Mouse (Mus musculus) heart, embryonic 14.5 days (tissue): ENCODE measurements at regions not wholly inside any gene's neighbourhood (a gene's known extent, or its start where the extent isn't known, plus 50 kb on each side); places are given as distances from the start of the nearest gene placed in this dataset.
A peak's percentile ranks its signal among the peaks of the same experiment; 100 is the strongest.

Source experiments
- ATAC-seq: fragments of 200-750 bp; cut with Nextera tagmentation; 2 replicates; pipeline ENCODE4 v1.8.0; 2017; ENCODE audit warnings: low read depth, moderate TSS enrichment; ENCODE audit not compliant: insufficient number of reproducible peaks, insufficient read depth, low FRiP score
- H3K27ac ChIP-seq, 2 experiments: fragments of 200-500 bp in 1 of 2; fragments of 300-500 bp in 1 of 2; sonication (generic) in 1 of 2; replicated peaks in 1 of 2; 2 replicates each; pipeline ENCODE4 v1.5.1; 2012 to 2014; ENCODE audit warnings: low read depth in 2 of 2, low read length in 2 of 2, control low read depth in 1 of 2, mild to moderate bottlenecking in 1 of 2, mixed read lengths in 1 of 2; ENCODE audit not compliant: control insufficient read depth in 1 of 2, insufficient read depth in 1 of 2
- H3K27me3 ChIP-seq: fragments of 300-500 bp; sonication (generic); 2 replicates; pipeline ENCODE4 v1.6.1; 2014; ENCODE audit warnings: mild to moderate bottlenecking, low read length, control low read depth; ENCODE audit not compliant: control insufficient read depth, insufficient read depth
- H3K36me3 ChIP-seq: fragments of 300-500 bp; sonication (generic); 2 replicates; pipeline ENCODE4 v1.6.1; 2014; ENCODE audit warnings: mild to moderate bottlenecking, control low read depth, low read length, mixed read lengths; ENCODE audit not compliant: control insufficient read depth, insufficient read depth
- H3K4me1 ChIP-seq, 2 experiments: fragments of 200-500 bp in 1 of 2; fragments of 300-500 bp in 1 of 2; sonication (generic) in 1 of 2; 2 replicates each; pipeline ENCODE4 v1.6.1; 2012 to 2014; ENCODE audit warnings: low read length in 2 of 2, control low read depth in 1 of 2, mixed read lengths in 1 of 2; ENCODE audit not compliant: control insufficient read depth in 2 of 2, insufficient read depth in 2 of 2
- H3K4me2 ChIP-seq: fragments of 300-500 bp; sonication (generic); 2 replicates; pipeline ENCODE4 v1.6.1; 2014; ENCODE audit warnings: mild to moderate bottlenecking, low read length
- H3K4me3 ChIP-seq, 2 experiments: fragments of 200-500 bp in 1 of 2; fragments of 300-500 bp in 1 of 2; sonication (generic) in 1 of 2; 2 replicates each; pipeline ENCODE4 v1.5.1; 2012 to 2014; ENCODE audit warnings: low read length in 2 of 2, mild to moderate bottlenecking in 2 of 2, control low read depth in 1 of 2, low read depth in 1 of 2, moderate library complexity in 1 of 2; ENCODE audit not compliant: control insufficient read depth in 1 of 2, insufficient read depth in 1 of 2
- H3K9ac ChIP-seq: fragments of 300-500 bp; sonication (generic); 2 replicates; pipeline ENCODE4 v1.6.1; 2014; ENCODE audit warnings: mild to moderate bottlenecking, low read length
- H3K9me3 ChIP-seq: fragments of 300-500 bp; sonication (generic); 2 replicates; pipeline ENCODE4 v1.6.1; 2016; ENCODE audit warnings: low read length, control low read depth; ENCODE audit not compliant: control insufficient read depth
- WGBS: fragments of 180-500 bp; shearing (Covaris S2); extraction: QIAGEN DNeasy Blood & Tissue Kit; methylation state at CpG from one replicate; pipeline ENCODE4 v1.1.7; 2014; 5-methylcytosine and 5-hydroxymethylcytosine counted together

DNA sequence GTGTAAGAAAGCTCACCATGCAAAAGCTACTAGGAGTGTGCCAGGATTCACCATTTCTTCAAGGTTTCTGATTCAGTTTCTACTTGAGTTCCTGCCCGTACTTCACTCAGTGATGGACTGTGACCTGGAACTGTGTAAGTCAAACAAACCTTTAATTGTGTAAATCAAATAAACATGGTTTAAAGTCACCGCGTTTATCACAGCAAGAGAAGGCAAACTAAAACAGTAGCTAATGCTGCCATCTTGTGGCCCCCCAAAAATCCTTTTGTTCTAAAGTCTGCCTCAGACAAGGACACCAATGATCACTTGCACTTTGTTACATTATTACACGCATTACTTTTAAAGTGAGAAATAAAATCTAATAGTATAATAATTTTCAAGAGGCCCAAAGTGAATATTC is 63.6 kb upstream of the Dcx start:
- H3K27ac ChIP-seq: no peak overlapping the region
- no peak overlapping the region for H3K9ac ChIP-seq
- ATAC-seq: no peak
- H3K4me2 ChIP-seq: peak overlapping the region; percentile 49
- H3K36me3 ChIP-seq: no peaks in the 10 kb centered on the region
- no peaks in the 10 kb centered on the region for H3K9me3 ChIP-seq
- H3K27me3 ChIP-seq: no peaks in the 10 kb centered on the region
- H3K4me1 ChIP-seq: no peaks in the 10 kb centered on the region
- H3K4me3 ChIP-seq: no peak overlapping the region
- WGBS: 24% methylated on average over 4 of the region's 4 CpGs
